Mouse (Mus musculus): ENCODE results near the gene Zcchc12. TPM values are rescaled to one million over a fixed set of nuclear protein-coding genes. Genes with fewer than 3 reads are reported as not detected.

The Zcchc12 gene
- 10 to 100 TPM; 55.5 to 70.7 TPM for total RNA-seq (2021)
- long read RNA-seq, experiment 1, transcript Zcchc12-201 (4 exons, 2,089 nt): major isoform, 18 of 97 reads
- long read RNA-seq, experiment 1, transcript Zcchc12-202 (4 exons, 2,197 nt): minor isoform, 7 of 97 reads
- long read RNA-seq, experiment 1, partial matches to known transcripts: 17 of 97 reads
- long read RNA-seq, experiment 1, other reads (novel, unspliced or antisense): 52 of 97 reads
- long read RNA-seq, experiment 2, transcript Zcchc12-201 (4 exons, 2,089 nt): major isoform, 10 of 79 reads
- long read RNA-seq, experiment 2, transcript Zcchc12-202 (4 exons, 2,197 nt): minor isoform, 8 of 79 reads
- long read RNA-seq, experiment 2, transcript Zcchc12-204 (5 exons, 2,181 nt): minor isoform, 7 of 79 reads
- long read RNA-seq, experiment 2, partial matches to known transcripts: 13 of 79 reads
- long read RNA-seq, experiment 2, other reads (novel, unspliced or antisense): 41 of 79 reads

- peak; percentile 29 to 38 for DNase-seq (ENCODE audit: low spot score in 2 of 2)
Observed at GRCm38 (mm10) chrX:36195736-36196525, at the start of gene Zcchc12. Zcchc12 (plus strand) TSS chrX:36195904.

- DNase-seq (ENCODE audit: low spot score in 2 of 2): no peak
Observed at GRCm38 (mm10) chrX:36146746-36147145, 49.0 kb upstream of the Zcchc12 start.

GRCm38 (mm10) chrX:36150100-36150499 lies 45.6 kb upstream of the Zcchc12 start:
- DNase-seq (ENCODE audit: low spot score in 2 of 2): no peak

- no peak for DNase-seq (ENCODE audit: low spot score in 2 of 2)
Observed at GRCm38 (mm10) chrX:36156677-36157076, 39.0 kb upstream of the Zcchc12 start.

- DNase-seq (ENCODE audit: low spot score in 2 of 2): no peak
Observed at GRCm38 (mm10) chrX:36161567-36161966, 34.1 kb upstream of the Zcchc12 start.

GRCm38 (mm10) chrX:36183625-36184024 lies 12.1 kb upstream of the Zcchc12 start:
- peak; percentile 16 to 46 for DNase-seq (ENCODE audit: low spot score in 2 of 2)

- no peak for DNase-seq (ENCODE audit: low spot score in 2 of 2)
Observed at GRCm38 (mm10) chrX:36186036-36186435, 9.7 kb upstream of the Zcchc12 start.

GRCm38 (mm10) chrX:36186443-36186842 lies 9.3 kb upstream of the Zcchc12 start:
- no peak for DNase-seq (ENCODE audit: low spot score in 2 of 2)

- DNase-seq (ENCODE audit: low spot score in 2 of 2): no peak
Observed at GRCm38 (mm10) chrX:36193951-36194350, 1.8 kb upstream of the Zcchc12 start.

- no peak for DNase-seq (ENCODE audit: low spot score in 2 of 2)
Observed at GRCm38 (mm10) chrX:36209554-36209953, 13.8 kb downstream of the Zcchc12 start.

- no peak for DNase-seq (ENCODE audit: low spot score in 2 of 2)
Observed at GRCm38 (mm10) chrX:36211216-36211615, 15.5 kb downstream of the Zcchc12 start.

GRCm38 (mm10) chrX:36221366-36221765 lies 25.7 kb downstream of the Zcchc12 start:
- DNase-seq (ENCODE audit: low spot score in 2 of 2): no peak

GRCm38 (mm10) chrX:36225777-36226176 lies 30.1 kb downstream of the Zcchc12 start:
- DNase-seq (ENCODE audit: low spot score in 2 of 2): peak; percentile 83 to 86

- peak; percentile 32 to 38 for DNase-seq (ENCODE audit: low spot score in 2 of 2)
Observed at GRCm38 (mm10) chrX:36226577-36226976, 30.9 kb downstream of the Zcchc12 start.

GRCm38 (mm10) chrX:36228861-36229260 lies 33.2 kb downstream of the Zcchc12 start:
- no peak for DNase-seq (ENCODE audit: low spot score in 2 of 2)

- DNase-seq (ENCODE audit: low spot score in 2 of 2): no peak
Observed at GRCm38 (mm10) chrX:36229273-36229672, 33.6 kb downstream of the Zcchc12 start.

GRCm38 (mm10) chrX:36235652-36236051 lies 39.9 kb downstream of the Zcchc12 start:
- DNase-seq (ENCODE audit: low spot score in 2 of 2): no peak

Other genes starting within 250 kb of the Zcchc12 start
- gene Il13ra1, start 83.8 kb upstream of the Zcchc12 start, total RNA-seq (2021): 1 to 10 TPM; 4.4 to 4.8 TPM
- 10 to 100 TPM; 17.5 to 24.4 TPM for gene Lonrf3, start 132.4 kb downstream of the Zcchc12 start, total RNA-seq (2021)
- not detected for gene Gm6268, start 205.4 kb downstream of the Zcchc12 start, total RNA-seq (2021)